Mouse (Mus musculus) macrophage (primary cell): ENCODE data around the gene Hk1. TPM values are rescaled to one million over a fixed set of nuclear protein-coding genes. Genes with fewer than 3 reads are reported as not detected.
"Not testable (repeated sequence)": the region's sequence is repeated elsewhere in the genome, so short reads cannot be mapped to it uniquely, and the experiment has no call there.

Source experiments
- H3K27ac ChIP-seq: fragments of 350-480 bp; formaldehyde crosslinking; 2 replicates; pipeline ENCODE4 v1.9.0; 2021
- H3K36me3 ChIP-seq: fragments of 350-480 bp; formaldehyde crosslinking; 2 replicates; pipeline ENCODE4 v1.9.0; 2021; ENCODE audit errors: inconsistent target
- H3K4me3 ChIP-seq: fragments of 350-480 bp; formaldehyde crosslinking; 2 replicates; pipeline ENCODE4 v1.9.0; 2021; ENCODE audit errors: inconsistent target
- H3K79me2 ChIP-seq: fragments of 350-480 bp; formaldehyde crosslinking; 2 replicates; pipeline ENCODE4 v1.9.0; 2021; ENCODE audit errors: inconsistent target
- WGBS: methylation state at CpG from one replicate; pipeline ENCODE4 v1.1.7; 2026; ENCODE audit warnings: inconsistent platforms; ENCODE audit not compliant: missing documents; 5-methylcytosine and 5-hydroxymethylcytosine counted together
- polyA plus RNA-seq: library from polyadenylated mRNA; stranded (reverse); fragments of 250-400 nt; gene quantifications from 3 replicates; pipeline ENCODE4 v1.2.4, GENCODE M21; 2018; ENCODE audit warnings: inconsistent platforms

Gene Hk1
- polyA plus RNA-seq, 1 experiment from 2014 or later: 62.1 TPM

DNA sequence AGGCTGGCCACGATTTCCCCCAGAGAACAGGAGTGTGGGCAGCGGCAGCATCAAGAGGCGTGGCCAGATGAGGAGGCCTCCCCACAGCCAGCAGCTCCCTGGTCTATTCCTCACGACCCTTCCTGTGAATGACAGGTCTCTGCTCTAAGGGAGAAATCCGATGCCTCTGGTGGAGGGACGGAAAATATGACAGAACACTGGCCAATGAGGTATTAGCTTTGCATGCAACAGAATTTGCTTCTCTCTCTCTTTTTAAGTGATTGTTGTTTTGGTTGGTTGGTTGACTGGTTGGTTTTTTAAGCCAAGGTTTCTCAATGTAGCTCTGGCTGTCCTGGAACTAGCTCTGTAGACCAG lies 44.3 kb downstream of the Hk1 start:
- no peaks in the 10 kb centered on the region for H3K36me3 ChIP-seq
- WGBS: 53% methylated on average over 6 of the region's 6 CpGs
- H3K4me3 ChIP-seq: no peak overlapping the region
- 0 out of 2 replicates have a peak overlapping the region, but pooled peaks have one; percentile 76 for H3K27ac ChIP-seq
- peaks cover 91% of the 10 kb centered on the region for H3K79me2 ChIP-seq

DNA sequence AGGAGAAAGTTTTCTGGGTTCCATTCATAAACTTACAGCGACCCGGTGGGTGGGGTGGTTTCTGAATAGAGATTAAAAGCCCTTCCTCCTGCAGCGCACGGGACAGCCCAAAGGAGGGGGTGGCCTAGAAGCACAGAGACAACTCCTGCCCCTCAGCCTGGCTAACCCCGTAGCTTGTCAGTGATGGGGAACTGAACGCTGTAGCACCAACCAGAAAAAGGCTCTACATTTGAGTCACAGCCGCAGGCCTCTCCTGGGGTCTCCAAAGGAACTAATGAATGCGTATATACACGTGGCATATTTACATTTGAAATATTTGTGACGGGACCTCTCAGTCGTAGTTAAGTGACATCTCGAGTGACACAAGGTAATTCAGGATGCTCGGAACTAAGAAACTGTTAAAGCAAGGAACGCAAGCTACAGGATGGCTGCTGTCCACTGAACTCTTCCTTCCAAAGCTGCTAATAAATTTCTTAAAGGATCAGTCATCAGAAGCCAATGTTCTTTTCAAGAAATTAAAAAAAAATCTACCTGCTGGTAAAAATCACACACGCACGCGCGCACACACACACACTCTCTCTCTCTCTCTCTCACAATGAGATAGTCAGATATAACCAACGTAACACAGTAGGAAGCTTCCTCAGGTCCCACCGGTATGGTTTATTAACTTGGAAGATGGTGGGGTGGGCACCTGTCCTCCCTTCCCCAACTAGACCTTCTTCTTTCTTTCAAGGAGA lies 44.9 kb downstream of the Hk1 start:
- Histone ChIP-seq H3K27ac (no peak overlapping the region), H3K4me3 (no peak overlapping the region)

DNA sequence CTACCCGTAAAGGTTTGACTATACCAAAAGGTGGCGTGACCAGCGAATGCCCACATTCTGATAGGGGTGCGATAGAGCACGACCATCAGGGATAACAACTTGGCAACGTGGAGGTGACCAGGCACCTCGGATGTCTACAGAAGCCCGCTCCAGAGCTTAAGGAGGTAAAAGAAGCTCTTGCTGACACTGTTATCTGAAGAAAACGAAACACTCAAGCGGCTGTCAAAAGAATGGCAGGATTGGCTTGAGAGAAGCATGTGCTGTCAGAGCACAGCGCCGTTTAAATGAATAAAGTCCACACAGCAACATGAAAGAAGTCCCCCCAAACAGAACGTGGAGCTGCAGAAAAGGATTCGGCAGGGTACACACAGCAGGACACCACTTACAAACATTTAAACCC lies 46.4 kb downstream of the Hk1 start:
- H3K4me3 ChIP-seq: no peak overlapping the region
- 97% methylated on average over 13 of the region's 14 CpGs for WGBS
- H3K79me2 ChIP-seq: peaks cover 96% of the 10 kb centered on the region
- no peaks in the 10 kb centered on the region for H3K36me3 ChIP-seq
- H3K27ac ChIP-seq: no peak overlapping the region

More for the DNA sequence above, 44.9 kb downstream of the Hk1 start:
- H3K79me2 ChIP-seq: peaks cover 96% of the 10 kb centered on the region
- H3K36me3 ChIP-seq: no peaks in the 10 kb centered on the region
- 84% methylated on average over 20 of the region's 20 CpGs for WGBS

DNA sequence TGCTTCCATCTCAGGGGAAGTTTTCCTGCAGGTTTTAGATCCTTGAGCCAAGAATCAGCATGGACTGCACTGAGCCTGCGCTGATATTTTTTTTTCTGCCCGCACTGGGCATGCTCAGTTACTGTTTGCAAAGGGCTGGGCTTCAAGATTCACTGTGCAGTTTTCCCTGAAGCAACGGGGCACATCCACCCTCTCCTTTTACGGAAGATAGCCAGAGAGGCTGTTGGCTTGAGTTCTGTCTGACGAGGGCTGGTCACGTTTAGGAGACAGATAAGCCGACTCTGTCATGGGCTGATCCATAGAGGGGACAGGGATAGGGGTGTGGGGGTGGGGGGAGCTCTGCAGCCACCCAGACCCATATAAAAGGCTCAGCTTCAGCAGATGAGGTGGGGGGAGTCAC lies 47.2 kb downstream of the Hk1 start:
- peaks cover 96% of the 10 kb centered on the region for H3K79me2 ChIP-seq
- no peak overlapping the region for H3K4me3 ChIP-seq
- no peaks in the 10 kb centered on the region for H3K36me3 ChIP-seq
- no peak overlapping the region for H3K27ac ChIP-seq
- WGBS: 84% methylated on average over 7 of the region's 7 CpGs

DNA sequence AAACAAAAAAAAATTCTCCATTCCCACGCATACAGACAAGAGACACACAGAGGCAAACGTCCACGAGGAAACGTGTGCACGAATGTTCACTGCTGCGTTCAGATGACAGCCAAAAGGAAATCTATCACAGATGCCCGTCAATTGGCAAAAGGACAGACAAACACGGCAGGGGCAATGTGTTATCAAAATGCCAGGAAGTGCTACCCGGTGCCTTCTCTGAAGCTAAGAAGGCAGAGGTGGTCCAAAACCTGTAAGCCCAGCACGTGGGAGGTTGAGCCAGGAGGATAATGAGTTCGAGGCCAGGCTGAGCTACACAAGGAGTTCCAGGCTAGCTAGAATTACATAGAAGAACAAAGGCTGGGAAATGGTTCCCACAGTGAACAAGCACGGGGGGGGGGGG lies 47.9 kb downstream of the Hk1 start:
- no peaks in the 10 kb centered on the region for H3K36me3 ChIP-seq
- WGBS: 82% methylated on average over 12 of the region's 12 CpGs
- H3K27ac ChIP-seq: no peak overlapping the region
- H3K4me3 ChIP-seq: no peak overlapping the region
- H3K79me2 ChIP-seq: peaks cover 100% of the 10 kb centered on the region

DNA sequence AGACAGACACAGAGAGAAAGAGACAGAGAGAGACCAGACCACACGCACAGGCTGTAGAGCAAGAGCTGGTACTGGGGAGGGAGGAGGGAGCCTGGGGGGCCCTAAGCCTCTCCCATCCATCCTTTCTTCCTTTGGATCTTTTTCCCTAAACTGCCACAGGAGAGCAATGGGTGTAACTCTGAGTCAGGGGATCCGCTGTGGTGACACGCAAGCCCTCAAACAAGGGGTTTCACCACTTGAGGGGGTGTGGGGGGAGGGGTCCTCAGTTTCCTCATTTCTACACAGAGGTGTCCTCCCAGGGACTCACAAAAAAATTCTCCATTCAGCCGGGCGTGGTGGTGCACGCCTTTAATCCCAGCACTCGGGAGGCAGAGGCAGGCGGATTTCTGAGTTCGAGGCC lies 48.4 kb downstream of the Hk1 start:
- no peak overlapping the region for H3K27ac ChIP-seq
- WGBS: 94% methylated on average over 3 of the region's 9 CpGs
- H3K4me3 ChIP-seq: no peak overlapping the region
- peaks cover 100% of the 10 kb centered on the region for H3K79me2 ChIP-seq
- no peaks in the 10 kb centered on the region for H3K36me3 ChIP-seq

DNA sequence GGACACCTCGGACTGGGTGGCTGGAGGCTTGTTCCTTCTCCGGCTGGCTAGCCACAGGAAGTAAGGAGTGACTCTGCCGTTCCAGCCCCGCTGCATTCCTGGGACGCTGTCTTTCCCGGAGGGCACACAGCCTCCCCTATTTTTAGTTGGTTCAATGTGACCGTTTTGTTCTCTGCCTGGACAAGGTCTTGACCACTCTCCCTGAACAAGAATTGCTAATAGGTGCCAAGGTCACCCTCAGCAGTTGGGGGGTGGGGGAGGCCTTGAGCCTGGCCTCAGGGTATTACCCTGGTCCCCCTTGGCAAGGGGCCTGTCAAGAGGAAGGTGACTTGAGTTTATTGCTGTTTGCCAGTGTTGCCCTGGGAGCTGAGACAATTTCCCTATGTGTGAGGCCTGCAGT lies 49.9 kb downstream of the Hk1 start:
- peaks cover 100% of the 10 kb centered on the region for H3K79me2 ChIP-seq
- WGBS: 94% methylated on average over 7 of the region's 7 CpGs
- H3K36me3 ChIP-seq: no peaks in the 10 kb centered on the region
- H3K27ac ChIP-seq: no peak overlapping the region
- H3K4me3 ChIP-seq: no peak overlapping the region

DNA sequence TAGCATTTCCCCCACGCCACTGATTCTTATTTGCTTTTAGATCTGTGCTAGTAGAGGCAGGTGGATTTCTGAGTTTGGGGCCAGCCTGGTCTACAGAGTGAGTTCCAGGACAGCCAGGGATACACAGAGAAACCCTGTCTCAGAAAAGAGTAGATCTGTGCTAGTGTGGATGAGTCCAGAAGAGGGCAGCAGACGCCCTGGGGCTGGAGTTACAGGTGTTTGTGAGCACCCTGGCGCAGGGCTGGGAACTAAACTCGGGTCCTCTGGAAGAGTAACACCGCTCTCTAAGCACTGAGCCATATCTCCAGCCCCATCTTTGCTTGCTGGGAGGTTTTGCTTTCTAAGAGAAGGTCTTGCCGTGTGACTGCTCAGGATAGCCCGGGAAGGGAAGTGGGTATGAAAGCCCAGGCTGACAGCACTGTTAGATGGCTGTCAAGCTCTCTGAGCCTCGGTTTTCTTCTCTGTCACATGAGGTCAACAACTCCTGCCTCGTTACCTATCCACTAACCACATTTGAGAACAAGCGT lies 50.8 kb downstream of the Hk1 start:
- Histone ChIP-seq H3K4me3 (no peak overlapping the region), H3K36me3 (no peaks in the 10 kb centered on the region), H3K79me2 (peaks cover 100% of the 10 kb centered on the region), H3K27ac (no peak overlapping the region)
- WGBS: 84% methylated on average over 10 of the region's 10 CpGs

DNA sequence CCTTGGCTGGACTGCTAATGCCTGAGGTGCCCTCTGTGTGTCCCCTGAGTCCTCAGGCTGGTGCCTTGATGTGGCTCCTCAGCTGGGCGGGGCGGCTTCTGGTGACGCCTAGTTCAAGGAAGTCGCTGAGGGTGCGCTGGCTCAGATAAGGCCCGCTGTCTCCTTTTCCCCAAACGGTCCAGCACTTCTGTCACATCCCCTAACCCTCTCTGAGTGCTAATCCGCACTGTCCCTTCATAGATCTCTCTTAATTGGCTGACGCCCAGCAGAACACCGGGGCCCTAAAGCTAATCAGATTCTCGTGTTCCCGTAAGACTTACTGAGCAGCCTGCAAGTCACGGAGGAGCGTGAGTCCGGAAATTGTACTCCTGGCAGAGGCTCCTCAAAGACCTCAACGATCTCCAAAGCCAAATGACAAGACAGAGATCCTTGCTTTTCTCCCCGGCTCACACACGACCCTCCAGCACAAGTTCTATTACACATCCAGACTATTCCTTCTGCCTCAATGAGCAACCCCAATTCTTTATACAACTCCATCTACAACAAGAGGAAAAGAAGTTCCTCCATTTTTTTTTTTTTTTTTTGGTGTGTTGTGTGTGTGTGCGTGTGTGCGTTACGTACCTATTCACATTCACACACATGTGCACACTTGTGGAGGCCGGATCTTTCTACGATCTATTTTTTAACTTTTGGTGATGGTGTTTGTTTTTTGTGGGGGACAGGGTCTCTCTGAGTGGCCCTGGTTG lies 52.0 kb downstream of the Hk1 start:
- Histone ChIP-seq H3K27ac (peak overlapping the region; percentile 22; the same call in 1 of the 2 replicates), H3K79me2 (peaks cover 100% of the 10 kb centered on the region), H3K36me3 (no peaks in the 10 kb centered on the region), H3K4me3 (peak overlapping the region; percentile 5; the same call in 1 of the 2 replicates)
- WGBS: 19% methylated on average over 20 of the region's 23 CpGs

DNA sequence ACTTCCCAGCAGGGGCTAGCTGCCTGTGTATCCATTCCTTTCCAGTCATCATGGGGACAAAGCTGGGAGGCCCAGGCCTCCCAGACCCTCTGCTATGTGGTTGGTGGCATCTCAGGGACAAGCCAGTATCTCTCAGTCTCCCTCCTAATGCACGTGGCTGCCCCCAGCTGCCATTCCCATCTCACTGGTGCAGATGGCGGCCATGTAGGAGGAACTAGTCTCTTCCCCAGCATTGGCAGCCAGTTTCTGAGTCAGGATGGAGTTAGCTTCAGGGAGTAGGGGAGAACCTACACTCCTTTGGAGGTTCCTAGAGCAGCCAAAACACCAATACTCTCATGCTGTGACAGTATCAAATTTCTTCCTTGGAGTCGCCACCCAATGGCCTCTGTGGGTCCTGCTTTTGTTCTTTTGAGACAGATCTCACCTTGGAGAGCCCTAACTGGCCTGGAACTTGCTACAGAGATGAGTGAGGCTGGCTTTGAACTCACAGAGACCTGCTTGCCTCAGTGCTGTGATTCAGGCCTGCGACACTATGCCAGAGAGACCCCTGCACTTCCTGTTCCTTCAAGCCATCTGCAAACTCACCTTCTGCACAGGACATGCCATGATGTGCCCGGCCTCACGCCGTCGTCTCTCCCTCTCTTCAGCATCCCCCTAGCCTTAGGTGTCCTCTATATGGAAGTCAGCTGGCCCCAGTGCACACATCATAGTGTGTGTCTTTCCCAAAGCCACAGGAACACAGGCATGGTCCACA lies 52.7 kb downstream of the Hk1 start:
- Histone ChIP-seq H3K79me2 (peaks cover 100% of the 10 kb centered on the region), H3K27ac (peak overlapping the region; percentile 22; the same call in 1 of the 2 replicates), H3K4me3 (peak overlapping the region; percentile 5; the same call in 1 of the 2 replicates), H3K36me3 (no peaks in the 10 kb centered on the region)
- 57% methylated on average over 8 of the region's 8 CpGs for WGBS

DNA sequence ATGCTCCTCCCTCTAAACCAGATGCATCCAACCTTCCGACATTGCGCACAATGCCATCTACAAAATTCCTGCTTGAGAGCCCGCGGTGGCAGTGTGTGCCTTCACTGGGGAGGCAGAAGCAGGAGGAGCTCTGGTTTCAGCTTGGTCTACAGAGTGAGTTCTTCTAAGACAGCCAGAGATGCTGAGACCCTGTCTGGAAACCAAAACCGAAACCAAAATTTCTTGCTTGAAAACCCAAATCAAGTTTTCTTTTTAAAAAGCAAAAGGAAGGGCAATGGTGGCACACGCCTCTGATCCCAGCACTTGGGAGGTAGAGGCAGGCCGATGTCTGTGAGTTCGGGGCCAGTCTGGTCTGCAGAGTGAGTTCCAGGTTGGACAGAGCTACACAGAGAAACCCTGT lies 53.7 kb downstream of the Hk1 start:
- peaks cover 100% of the 10 kb centered on the region for H3K79me2 ChIP-seq
- H3K27ac ChIP-seq: peak overlapping the region; percentile 22
- H3K36me3 ChIP-seq: no peaks in the 10 kb centered on the region
- no peak overlapping the region for H3K4me3 ChIP-seq
- WGBS: 58% methylated on average over 8 of the region's 8 CpGs

DNA sequence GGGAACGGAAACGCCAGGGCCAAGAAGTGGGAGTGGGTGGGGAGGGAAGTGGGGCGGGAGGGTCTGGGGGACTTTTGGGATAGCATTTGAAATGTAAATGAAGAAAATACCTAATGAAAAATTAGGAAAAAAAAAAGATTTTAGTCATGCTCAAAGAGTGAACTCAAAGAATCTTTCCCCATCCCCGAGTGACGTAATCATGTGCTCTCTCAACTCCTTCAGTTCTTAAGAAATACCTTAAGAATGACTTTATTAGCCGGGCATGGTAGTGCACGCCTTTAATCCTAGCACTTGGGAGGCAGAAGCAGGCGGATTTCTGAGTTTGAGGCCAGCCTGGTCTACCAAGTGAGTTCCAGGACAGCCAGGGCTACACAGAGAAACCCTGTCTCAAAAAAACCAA lies 56.9 kb downstream of the Hk1 start:
- H3K79me2 ChIP-seq: peaks cover 100% of the 10 kb centered on the region
- not testable (repeated sequence) for H3K36me3 ChIP-seq, H3K27ac ChIP-seq, H3K4me3 ChIP-seq
- 73% methylated on average over 7 of the region's 8 CpGs for WGBS

DNA sequence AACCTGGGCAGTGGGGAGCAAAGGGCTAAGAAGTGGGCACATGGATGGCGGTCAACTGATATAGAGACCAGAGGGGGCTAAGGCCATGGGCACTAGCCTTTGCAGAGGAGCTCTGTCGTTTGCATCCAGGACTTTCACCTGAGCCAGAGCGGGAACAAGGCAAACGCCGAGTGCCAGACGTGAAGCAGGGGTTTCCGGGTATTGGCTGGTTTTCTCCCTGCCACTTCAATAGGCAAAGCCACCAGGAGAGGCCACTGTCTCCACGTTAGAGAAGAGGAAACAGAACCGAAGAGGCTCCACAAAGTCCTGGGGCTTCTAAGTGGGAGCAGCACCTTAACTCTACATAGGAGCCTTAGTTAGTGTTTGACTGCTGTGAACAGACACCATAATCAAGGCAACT lies 58.3 kb downstream of the Hk1 start:
- Histone ChIP-seq H3K79me2 (peaks cover 100% of the 10 kb centered on the region), H3K27ac (no peak overlapping the region), H3K36me3 (no peaks in the 10 kb centered on the region), H3K4me3 (no peak overlapping the region)
- 70% methylated on average over 9 of the region's 9 CpGs for WGBS

DNA sequence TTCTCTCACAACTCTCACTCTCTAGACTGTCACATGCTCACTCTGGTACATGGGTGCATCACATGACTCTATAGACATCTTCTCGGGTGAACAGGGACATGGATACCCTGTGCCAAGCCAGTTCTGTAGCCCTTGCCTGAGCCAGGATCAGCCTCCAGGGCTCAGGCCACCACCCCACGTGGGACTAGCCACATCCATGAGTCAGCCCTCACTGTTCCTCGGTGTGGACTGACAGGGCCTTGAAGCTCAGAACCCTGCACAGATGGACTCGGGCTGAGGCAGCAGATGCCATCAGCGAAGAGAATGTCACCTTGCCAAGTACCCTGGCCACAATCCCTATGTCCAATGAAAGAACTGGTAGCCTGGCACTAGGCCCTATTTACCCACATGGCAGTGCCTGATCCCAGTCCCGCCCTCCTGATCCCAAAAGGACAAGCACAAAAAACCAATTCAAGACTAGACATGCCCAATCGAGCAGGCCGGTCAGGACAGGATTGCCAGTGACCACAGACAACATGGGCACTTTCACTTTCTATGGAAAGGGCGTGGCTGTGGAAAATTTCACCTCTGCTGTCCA lies 59.2 kb downstream of the Hk1 start:
- Histone ChIP-seq H3K36me3 (no peaks in the 10 kb centered on the region), H3K4me3 (no peak overlapping the region), H3K27ac (peak overlapping the region; percentile 57), H3K79me2 (peaks cover 100% of the 10 kb centered on the region)
- WGBS: 44% methylated on average over 9 of the region's 9 CpGs
